Mouse (Mus musculus): ENCODE results near the gene Jagn1. TPM values are rescaled to one million over a fixed set of nuclear protein-coding genes. Genes with fewer than 3 reads are reported as not detected.

Gene Jagn1
- total RNA-seq, 1 experiment from 2014 or later = 28.6 TPM

DNA sequence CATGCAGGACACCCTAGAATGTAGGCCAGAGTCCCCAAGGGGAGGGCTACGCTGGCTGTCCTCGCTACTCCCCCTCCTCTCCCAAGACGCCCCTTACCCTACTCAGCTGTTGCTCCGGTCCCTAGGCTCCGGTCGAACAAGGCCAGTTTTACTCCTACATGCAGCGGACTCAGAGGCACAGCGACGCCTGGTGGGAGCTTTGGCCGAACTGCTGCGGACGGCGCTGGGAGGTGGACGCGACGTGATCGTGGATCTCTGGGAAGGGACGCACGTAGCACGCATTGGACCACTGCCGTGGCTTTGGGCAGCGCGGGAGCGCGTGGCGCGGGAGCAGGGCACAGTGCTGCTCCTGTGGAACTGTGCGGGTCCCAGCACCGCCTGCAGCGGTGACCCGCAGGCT, 27.1 kb downstream of the Jagn1 start:
- ATAC-seq (replicated peaks; ENCODE audit: low read depth, poor library complexity, severe bottlenecking) = peak; percentile 75

DNA sequence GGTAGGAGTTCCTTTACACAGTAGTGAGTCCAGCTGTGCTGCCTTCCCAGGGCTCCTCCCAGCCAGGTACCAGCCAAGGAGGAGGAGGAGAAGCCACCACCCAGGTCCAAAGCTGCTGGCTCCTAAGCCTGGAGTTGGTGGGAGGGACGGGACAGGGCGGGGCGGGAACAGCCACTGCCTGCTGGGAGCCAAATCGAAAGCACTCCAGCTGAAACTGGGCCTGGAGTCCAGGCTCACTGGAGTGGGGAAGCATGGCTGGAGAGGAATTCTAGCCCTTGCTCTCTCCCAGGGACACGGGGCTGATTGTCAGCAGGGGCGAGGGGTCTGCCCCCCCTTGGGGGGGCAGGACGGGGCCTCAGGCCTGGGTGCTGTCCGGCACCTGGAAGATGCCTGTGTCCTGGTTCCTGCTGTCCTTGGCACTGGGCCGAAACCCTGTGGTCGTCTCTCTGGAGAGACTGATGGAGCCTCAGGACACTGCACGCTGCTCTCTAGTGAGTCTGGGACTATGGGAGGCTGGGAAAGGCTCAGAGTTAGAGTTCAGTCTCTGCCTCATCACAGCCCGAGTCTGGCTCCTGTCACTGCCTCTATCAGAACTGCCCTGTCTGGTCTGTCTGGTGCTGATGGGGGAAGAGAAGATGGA, 29.0 kb downstream of the Jagn1 start, which contains the start of gene Il17rc:
TSS of gene Il17rc (plus strand) at position 131 of the 640 bp plus-strand sequence.
- no peak for ATAC-seq (replicated peaks; ENCODE audit: low read depth, poor library complexity, severe bottlenecking)

GRCm38 (mm10) chr6:113472061-113472460, 29.7 kb downstream of the Jagn1 start:
- no peak for ATAC-seq (replicated peaks; ENCODE audit: low read depth, poor library complexity, severe bottlenecking)

DNA sequence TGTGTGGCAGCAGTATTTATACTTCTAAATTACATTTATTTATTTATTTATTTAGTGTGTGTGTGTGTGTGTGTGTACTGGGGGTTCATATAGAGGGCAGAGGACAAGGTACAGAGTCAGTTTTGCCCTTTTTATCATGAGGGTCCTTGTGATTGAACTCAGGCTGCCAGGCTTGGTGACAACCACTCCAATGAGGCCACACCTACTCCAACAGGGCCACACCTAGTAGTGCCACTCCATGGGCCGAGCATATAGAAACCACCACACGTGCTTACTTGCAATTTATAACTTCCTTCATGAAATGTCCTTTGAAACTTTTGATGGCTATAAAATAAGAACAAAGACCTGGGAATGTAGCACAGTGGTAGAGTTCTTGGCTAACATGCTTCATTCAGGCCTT, 30.9 kb downstream of the Jagn1 start:
- ATAC-seq (replicated peaks; ENCODE audit: low read depth, poor library complexity, severe bottlenecking) = no peak

- ATAC-seq (replicated peaks; ENCODE audit: low read depth, poor library complexity, severe bottlenecking) = no peak
These were observed 31.3 kb downstream of the Jagn1 start for GRCm38 (mm10) chr6:113473715-113474114.

GRCm38 (mm10) chr6:113477353-113477752, 35.0 kb downstream of the Jagn1 start:
- ATAC-seq (replicated peaks; ENCODE audit: low read depth, poor library complexity, severe bottlenecking) = no peak

DNA sequence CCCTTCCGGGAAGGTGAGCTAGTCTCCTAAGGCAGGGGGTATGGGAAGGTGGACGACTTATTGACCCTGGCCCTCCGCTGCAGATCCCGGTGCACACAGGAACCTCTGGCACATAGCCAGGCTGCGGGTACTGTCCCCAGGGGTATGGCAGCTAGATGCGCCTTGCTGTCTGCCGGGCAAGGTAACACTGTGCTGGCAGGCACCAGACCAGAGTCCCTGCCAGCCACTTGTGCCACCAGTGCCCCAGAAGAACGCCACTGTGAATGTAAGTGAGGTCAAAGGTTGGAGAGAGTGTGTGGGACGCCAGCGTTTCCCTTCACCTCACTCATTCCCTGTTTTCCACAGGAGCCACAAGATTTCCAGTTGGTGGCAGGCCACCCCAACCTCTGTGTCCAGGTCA, 36.5 kb downstream of the Jagn1 start:
- no peak for ATAC-seq (replicated peaks; ENCODE audit: low read depth, poor library complexity, severe bottlenecking)

DNA sequence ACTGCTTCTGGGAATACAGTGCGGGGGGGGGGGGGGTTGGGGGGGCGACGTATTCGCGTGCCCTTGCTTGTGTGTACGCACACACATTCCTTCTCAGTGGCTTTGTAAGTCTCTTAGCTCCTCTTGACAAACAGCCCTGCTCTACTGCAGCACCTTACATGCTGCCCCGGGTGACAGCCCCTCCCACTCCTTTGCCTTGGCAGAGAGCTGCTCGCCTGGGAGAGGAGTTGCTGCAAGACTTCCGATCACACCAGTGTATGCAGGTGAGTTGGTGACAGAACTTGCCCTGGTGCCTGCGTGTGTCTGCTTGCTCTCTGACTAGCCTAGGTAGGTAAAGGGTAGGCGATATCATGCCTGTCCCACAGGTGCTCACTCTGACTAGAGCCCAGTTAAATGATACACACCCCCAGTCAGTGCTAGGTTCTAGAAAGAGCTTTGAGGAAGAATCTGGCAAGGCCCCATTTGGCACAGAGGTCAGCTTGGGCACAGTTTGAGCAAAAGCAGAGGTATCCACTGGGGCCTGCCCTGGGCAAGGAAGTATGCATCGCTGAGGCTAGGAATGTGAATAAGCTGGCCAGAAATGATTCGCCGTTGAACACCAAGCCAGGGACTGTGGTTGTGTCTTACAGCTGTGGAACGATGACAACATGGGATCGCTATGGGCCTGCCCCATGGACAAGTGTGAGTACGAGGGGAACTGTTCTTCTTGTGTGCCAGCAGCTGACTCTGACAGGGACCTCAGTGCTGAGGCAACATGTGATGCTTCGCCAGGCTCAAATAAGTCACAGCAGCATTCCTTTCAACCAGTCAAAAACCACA, 38.4 kb downstream of the Jagn1 start:
- no peak for ATAC-seq (replicated peaks; ENCODE audit: low read depth, poor library complexity, severe bottlenecking)

- ATAC-seq (replicated peaks; ENCODE audit: low read depth, poor library complexity, severe bottlenecking) = peak; percentile 41
These were observed 40.2 kb downstream of the Jagn1 start for GRCm38 (mm10) chr6:113482477-113483099.

- ATAC-seq (replicated peaks; ENCODE audit: low read depth, poor library complexity, severe bottlenecking) = peak; percentile 92
These were observed 40.8 kb downstream of the Jagn1 start, which contains the start of gene Creld1 for GRCm38 (mm10) chr6:113483100-113483615. TSS of gene Creld1 (plus strand) at chr6:113483297.

DNA sequence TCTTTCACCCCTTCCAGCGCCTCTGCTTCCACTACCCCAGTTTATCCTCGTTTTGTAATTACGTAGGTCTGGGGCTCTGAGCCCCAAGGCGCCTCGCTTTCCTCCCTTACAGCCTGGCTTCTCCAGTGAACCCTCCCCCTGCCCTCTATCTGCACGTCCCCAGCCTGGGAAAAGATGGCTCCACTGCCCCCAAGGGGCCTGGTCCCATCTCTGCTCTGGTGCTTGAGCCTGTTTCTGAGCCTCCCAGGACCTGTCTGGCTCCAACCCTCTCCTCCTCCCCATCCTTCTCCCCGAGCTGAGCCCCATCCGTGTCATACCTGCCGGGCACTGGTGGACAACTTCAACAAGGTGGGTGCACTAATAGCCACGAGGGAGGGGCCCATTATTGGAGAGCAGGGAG, 41.4 kb downstream of the Jagn1 start:
- ATAC-seq (replicated peaks; ENCODE audit: low read depth, poor library complexity, severe bottlenecking) = peak; percentile 24

- peak; percentile 20; the same call in 1 of the 2 replicates for ATAC-seq (replicated peaks; ENCODE audit: low read depth, poor library complexity, severe bottlenecking)
These were observed 44.8 kb downstream of the Jagn1 start for GRCm38 (mm10) chr6:113487125-113487576.

DNA sequence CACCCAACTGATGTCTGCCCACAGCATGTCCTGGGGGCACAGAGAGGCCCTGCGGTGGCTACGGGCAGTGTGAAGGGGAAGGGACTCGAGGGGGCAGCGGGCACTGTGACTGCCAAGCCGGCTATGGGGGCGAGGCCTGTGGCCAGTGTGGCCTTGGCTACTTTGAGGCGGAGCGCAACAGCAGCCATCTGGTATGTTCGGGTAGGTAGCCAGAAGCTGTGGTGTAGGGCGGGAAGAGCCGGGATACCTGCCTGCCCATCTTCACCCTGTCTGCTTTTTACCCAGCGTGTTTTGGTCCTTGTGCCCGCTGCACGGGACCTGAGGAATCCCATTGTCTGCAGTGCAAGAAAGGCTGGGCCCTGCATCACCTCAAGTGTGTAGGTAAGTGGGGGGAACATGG, 47.0 kb downstream of the Jagn1 start:
- no peak for ATAC-seq (replicated peaks; ENCODE audit: low read depth, poor library complexity, severe bottlenecking)

- ATAC-seq (replicated peaks; ENCODE audit: low read depth, poor library complexity, severe bottlenecking) = no peak
These were observed 49.9 kb downstream of the Jagn1 start for GRCm38 (mm10) chr6:113492101-113492864.

GRCm38 (mm10) chr6:113494258-113494788, 52.0 kb downstream of the Jagn1 start:
- ATAC-seq (replicated peaks; ENCODE audit: low read depth, poor library complexity, severe bottlenecking) = peak; percentile 76

- no peak for ATAC-seq (replicated peaks; ENCODE audit: low read depth, poor library complexity, severe bottlenecking)
These were observed 52.8 kb downstream of the Jagn1 start for GRCm38 (mm10) chr6:113495071-113495675.
